Mouse (Mus musculus): ENCODE data around the gene Dnm1l. TPM values are rescaled to one million over a fixed set of nuclear protein-coding genes. Genes with fewer than 3 reads are reported as not detected.
A peak's percentile ranks its signal among the peaks of the same experiment; 100 is the strongest.
"Not testable (repeated sequence)": the region's sequence is repeated elsewhere in the genome, so short reads cannot be mapped to it uniquely, and the experiment has no call there.

The Dnm1l gene
- 99.6 and 108 TPM in 2 replicates for polyA plus RNA-seq (2012; rRNA removed)

DNA sequence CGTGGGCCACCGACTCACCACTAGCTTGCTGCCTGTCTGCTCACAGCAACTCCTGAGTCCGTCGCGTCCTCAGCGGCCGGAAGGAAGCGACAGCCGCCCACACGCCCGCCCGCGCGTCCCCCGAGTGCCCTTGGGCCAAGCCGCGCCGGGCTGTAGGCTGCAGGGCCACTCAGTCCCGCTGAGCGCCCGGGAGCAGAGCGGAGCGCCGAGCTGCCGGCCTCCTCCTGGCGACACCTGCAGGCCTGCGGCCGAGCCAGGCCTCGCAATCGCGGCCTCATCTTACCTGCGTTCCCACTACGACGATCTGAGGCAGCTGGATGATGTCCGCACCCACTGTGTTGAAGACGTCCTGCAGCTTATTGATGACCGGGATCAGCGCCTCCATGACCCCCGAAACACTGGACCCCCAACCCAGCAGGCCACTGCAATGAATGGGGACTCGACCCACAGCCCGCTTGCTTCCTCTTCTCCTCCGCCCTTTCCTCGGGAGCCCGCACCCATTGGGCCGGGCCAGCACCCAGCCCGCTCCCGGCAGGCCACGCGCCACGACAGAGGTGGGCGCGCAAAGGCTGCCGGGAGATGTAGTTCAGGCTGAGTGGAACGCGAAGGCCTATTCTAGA lies at the start of gene Dnm1l:
TSS of gene Dnm1l (minus strand) at position 479 of the 620 bp plus-strand sequence.
- DNase-seq (ENCODE audit: extremely low spot score in 1 of 2, low spot score in 1 of 2), result peak; percentile 77 to 92

DNA sequence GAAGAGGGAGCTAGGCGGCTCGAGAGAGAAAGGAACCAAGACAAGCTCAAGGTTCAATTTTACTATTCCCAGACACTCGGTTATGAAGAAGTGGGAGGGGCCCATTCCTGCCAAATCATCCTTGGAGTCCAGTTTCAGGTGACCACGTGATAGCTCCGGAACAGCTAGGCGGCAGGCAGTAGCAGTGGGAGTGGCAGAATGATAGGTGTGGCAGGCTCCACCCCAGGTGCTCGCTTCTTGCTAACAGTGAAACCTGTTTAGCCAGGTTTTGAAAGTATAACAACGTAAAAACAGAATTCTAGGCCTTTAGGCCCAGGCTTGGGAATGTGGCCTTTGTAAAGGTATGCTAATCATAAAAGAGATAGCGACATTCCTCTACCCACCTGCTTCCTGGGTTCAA lies 8.5 kb upstream of the Dnm1l start:
- DNase-seq (ENCODE audit: extremely low spot score in 1 of 2, low spot score in 1 of 2), result not testable (repeated sequence)

GRCm38 (mm10) chr16:16359101-16359482 lies 333 bp upstream of the Dnm1l start:
- DNase-seq (ENCODE audit: extremely low spot score in 1 of 2, low spot score in 1 of 2), result not testable (repeated sequence)

DNA sequence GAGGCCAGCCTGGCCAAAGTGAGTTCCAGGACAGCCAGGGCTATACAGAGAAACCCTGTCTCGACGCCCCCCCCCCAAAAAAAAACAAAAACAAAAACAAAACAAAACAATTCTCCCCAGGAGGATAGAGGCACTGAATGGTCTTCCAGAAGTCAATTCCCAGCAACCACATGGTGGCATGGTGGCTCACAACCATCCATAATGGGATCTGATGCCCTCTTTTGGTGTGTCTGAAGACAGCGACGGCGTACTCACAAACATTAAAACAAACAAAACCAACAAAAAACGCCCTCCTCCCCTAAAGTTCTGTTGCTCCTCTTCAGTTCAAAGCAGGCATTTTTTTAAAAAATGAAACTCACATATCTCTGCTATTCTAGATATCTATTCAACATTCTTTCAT lies 851 bp downstream of the Dnm1l start:
- no peak for DNase-seq (ENCODE audit: extremely low spot score in 1 of 2, low spot score in 1 of 2)

GRCm38 (mm10) chr16:16346420-16346819 lies 12.3 kb downstream of the Dnm1l start:
- no peak for DNase-seq (ENCODE audit: extremely low spot score in 1 of 2, low spot score in 1 of 2)

- DNase-seq (ENCODE audit: extremely low spot score in 1 of 2, low spot score in 1 of 2), result no peak
These were observed 32.9 kb downstream of the Dnm1l start for GRCm38 (mm10) chr16:16325775-16326336.

- no peak for DNase-seq (ENCODE audit: extremely low spot score in 1 of 2, low spot score in 1 of 2)
These were observed 47.4 kb downstream of the Dnm1l start for GRCm38 (mm10) chr16:16311319-16311718.

DNA sequence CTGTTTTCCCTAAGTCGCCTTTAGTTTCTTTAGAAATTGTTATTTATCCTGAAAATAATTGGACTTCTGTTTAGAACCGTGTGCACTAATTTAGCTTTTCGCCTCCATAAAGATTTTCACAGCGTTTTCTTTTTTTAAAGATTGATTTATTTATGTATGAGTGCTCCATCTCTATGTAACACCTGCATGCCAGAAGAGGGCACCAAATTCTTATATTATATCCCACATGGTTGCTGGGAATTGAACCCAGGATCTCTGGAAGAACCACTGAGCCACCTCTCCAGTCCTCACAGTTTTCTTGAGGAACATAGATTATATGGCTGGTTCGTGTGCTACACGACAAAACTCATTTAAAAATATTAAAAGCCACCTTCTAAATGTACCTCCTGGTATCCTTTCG lies 54.9 kb downstream of the Dnm1l start:
- DNase-seq (ENCODE audit: extremely low spot score in 1 of 2, low spot score in 1 of 2), result no peak

DNA sequence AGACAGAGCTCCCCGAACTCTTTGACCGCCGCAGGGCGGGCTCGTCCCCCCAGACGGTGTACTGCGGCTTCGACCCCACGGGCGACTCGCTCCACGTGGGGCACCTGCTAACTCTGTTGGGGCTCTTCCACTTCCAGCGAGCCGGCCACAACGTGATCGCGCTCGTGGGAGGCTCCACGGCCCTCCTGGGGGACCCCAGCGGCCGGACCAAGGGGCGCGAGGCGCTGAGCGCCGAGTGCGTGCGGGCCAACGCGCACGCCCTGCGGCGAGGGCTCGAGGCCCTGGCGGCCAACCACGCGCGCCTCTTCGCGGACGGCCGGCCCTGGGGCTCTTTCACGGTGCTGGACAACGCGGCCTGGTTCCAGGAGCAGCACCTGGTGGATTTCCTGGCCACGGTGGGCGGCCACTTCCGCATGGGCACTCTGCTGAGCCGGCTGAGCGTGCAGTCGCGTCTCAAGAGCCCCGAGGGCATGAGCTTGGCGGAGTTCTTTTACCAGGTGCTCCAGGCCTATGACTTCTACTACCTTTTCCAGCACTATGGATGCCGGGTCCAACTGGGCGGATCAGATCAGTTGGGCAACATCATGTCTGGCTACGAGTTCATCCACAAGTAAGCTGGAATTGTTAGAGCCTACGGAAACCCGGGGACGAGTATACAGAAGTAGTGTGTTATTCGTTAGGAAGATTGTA lies 55.5 kb downstream of the Dnm1l start:
- peak in 1 of 2 experiments; percentile 23 for DNase-seq (ENCODE audit: extremely low spot score in 1 of 2, low spot score in 1 of 2)

DNA sequence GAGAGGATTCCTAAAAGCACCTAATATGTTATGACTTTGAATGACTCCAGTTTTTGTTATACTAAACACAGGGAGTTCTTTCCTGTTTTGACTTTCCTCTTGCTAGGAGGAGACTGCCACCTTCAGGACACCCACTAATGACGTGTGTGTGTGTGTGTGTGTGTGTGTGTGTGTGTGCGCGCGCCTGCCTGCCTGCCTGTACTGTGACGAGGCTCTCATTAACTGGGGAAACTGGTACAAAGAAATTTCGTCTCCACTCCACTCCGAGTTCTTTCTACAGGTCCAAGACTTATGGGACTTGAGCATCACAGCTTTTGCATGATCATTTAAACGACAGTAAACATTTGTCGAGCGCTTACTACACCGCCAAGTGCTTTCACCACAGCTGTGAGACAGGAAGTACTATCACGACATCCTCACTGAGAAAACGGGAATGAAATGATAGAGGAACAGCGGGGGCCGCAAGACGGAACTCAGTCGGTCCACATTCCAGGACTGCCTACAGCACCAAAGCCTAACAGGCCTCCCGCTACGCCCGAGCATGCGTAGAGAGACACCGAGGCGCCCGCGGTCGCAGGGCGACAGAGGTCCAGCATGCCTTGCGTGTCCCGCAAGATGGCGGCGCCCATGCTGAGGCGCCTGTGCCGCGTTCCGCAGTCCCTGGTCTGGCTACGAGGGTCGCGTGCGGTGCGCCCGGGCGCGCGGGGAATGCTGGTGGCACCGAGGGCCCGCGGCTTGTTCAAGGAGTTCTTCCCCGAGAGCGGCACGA lies 56.2 kb downstream of the Dnm1l start, which contains the start of gene Yars2:
TSS of gene Yars2 (plus strand) at position 597 of the 769 bp plus-strand sequence.
- peak; percentile 88 to 96 for DNase-seq (ENCODE audit: extremely low spot score in 1 of 2, low spot score in 1 of 2)

- no peak for DNase-seq (ENCODE audit: extremely low spot score in 1 of 2, low spot score in 1 of 2)
These were observed 85.0 kb downstream of the Dnm1l start for GRCm38 (mm10) chr16:16273752-16274151.

- no peak for DNase-seq (ENCODE audit: extremely low spot score in 1 of 2, low spot score in 1 of 2)
These were observed 85.8 kb downstream of the Dnm1l start for GRCm38 (mm10) chr16:16272978-16273377.

DNA sequence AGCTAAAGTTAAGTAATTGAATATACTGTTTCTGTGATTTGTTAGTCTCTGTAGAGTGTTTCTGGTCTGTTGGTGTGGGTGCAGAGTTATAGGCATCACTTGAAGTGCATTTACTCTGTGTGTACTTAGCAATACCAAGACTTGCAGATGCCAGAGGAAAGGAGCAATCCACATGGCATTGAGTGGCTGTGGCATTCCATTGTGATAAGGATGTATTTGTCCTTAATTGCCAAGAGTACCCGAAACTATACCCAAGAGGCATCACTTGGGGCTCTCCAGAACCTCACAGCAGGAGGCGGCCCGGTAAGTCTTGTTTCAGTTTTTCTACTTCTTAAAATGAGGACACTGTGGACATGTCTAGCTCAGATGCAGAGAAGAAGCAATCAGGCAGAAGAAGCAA lies 96.3 kb downstream of the Dnm1l start:
- DNase-seq (ENCODE audit: extremely low spot score in 1 of 2, low spot score in 1 of 2), result no peak

Other genes with a start within 250 kb of the Dnm1l start
- gene Pkp2, start 145.6 kb downstream of the Dnm1l start, polyA plus RNA-seq (2012; rRNA removed), result 1.8 and 2.8 TPM in 2 replicates
- gene Yars2, start 56.0 kb downstream of the Dnm1l start, polyA plus RNA-seq (2012; rRNA removed), result 18.7 and 19.0 TPM in 2 replicates
- 11.2 and 13.3 TPM in 2 replicates for gene Fgd4, start 241.6 kb upstream of the Dnm1l start, polyA plus RNA-seq (2012; rRNA removed)

All from frontal cortex, adult 2 months (tissue).